Mouse (Mus musculus) ES-CJ7 (cell line): Measurements from ENCODE around the gene Mthfd1l.
"Not testable (repeated sequence)": the region's sequence is repeated elsewhere in the genome, so short reads cannot be mapped to it uniquely, and the experiment has no call there.

Experiments used
- DNase-seq: peaks from one replicate; pipeline ENCODE4 v3.0.0; 2011; ENCODE audit warnings: low read depth, low spot score

Gene Mthfd1l

DNA sequence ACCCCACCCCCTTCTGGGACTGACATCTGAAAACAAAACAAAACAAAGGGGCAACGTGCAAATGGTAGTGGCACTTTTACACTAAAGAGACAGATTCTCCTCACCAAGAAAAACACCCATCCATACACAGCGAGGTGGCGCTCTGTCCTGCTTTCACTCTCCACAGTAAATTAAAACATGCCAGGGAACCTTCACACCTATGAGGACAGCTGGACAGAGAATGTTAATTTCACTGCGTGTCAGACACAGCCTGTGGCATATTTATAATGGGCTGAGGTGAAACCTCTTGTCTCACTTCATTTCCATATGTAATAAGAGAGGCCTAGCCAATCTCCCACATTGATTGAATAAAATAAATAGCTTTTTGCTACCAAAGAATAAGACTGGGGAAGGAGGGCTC is 146.4 kb downstream of the Mthfd1l start:
- no peak for DNase-seq

DNA sequence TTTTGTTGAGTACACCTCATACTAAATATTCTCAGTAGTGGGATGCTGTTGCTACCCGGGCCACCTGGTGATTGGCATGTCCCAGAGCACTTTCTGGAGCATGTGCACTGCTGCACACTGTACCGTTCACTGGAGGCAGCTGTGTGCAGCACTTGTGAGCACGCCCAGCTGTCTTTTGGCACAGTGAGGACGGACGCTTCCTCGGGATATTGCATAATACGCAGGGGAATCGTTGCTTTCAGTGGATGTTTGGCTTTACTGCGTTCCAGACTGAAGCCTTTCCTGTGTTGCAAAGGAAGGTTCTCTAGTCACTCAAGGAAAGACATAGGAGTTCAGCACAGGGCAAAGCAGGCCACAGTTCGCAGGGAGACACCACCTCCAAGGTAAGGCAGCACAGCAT is 147.8 kb downstream of the Mthfd1l start:
- no peak for DNase-seq

DNA sequence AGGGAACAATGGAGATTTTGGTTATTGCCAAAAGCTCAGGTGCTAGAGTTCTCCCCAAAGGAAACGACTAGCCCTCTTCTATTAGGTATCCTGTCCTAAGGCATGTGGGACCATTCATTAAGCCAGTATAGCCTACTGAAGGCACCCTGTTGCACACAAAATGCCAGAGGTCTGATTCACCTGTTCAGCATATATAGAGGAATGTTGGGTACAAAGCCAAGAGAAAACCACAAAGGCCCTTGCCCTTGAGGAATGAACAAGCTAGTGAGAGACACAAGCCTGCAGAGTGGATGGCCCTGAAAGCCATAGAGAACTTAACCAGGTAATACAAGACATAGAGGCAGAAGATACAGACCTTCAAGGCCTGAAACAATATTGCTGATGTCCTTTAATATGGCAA is 148.3 kb downstream of the Mthfd1l start:
- DNase-seq = no peak

DNA sequence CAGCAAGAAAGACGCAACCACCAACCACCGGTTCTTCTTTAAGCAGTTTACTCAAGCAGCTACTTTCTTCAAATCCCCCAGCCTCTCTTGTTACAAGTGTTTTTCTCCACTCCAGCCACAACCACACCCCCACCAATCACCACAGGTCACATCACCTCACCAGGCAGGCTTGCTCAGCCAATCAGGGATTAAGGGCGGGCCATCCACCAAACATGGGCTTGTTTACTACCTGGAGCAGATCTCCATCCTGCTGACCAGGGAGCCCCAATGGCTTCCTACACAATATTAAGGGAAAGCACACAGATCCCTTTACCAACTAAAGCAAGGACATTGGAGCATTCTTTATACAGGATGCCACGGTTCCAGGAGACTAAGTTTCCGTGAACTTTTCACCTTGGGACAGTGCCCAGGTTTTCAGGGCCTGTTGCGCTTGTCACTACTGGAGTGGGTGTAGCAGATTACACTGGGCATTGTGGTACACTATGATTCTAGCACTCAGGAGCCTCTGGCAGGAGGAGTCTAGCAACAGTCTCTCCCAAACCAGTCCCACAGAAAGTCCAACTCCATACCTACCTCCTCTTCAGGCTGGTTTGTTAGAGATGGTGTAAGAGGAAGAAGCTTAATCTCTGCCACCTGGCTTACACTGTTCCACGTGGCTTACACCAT is 150.5 kb downstream of the Mthfd1l start:
- not testable (repeated sequence) for DNase-seq

DNA sequence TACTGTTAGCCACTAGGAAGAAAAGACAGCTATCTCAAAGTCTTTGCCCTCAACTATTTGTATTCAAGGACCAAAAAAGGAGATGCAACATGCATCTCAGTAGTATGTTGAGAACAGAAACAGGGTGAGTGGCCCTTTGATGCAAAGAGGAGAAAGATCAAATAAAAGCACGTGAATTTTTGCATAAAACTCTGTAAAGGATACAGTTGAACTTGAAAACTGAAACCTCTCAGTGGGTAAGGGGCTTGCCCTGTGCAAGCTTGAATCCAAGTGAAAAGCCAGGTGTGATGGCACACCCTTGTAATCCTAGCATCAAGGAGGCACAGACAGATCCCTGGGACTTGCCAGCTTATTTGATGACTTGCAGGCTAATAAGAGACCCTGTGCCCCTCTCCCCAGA is 151.2 kb downstream of the Mthfd1l start:
- no peak for DNase-seq

DNA sequence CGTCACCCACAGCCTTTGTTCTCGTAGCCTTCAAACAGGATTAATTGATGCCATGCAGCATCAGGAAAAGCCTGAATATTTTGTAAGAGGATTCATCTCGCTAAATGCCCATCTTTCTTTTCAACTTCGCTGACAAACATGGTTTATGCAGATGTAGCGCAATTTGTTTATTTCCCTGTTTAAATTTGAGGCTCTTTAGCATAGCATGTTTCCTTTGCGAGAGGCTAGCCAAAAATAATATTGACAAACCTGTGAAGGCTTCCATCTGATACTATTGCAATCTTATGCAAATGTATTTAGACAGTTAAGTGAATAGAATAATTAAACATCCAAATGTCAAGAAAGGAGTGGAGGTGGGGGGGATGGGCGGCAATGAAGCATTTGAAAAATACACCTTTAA is 152.3 kb downstream of the Mthfd1l start:
- no peak for DNase-seq

DNA sequence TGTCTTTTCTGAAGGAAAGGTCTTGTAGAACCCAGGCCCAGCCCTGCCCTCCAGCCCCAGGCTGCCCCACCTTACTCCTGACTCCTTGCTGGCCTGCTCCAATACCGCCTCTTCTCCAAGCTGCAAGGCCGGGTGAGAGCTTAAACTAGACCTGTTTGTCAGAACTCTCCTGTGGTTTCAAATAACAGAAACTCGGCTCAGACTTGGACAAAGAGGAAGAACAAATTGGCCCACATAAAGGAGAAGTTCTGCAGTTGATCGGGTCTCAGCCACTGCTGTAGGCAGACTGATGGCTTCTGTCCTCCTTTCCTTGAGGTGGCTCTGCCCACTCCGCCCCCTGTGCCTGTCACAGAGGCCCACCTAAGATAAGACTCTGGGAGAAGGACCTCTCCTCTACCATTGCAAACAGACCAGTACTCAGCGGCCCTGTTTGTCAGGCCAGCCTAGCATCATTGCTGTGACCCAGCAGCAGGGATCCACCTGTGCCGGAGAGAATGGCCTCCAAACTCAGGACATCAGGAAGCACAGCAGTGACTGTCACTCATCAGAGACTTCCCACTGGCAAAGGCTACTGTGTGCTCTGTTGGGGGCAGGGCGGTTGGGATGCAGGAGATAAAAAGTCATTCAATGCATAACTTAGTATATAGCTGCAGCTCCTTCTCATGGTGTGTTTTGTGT is 153.6 kb downstream of the Mthfd1l start:
- no peak for DNase-seq

DNA sequence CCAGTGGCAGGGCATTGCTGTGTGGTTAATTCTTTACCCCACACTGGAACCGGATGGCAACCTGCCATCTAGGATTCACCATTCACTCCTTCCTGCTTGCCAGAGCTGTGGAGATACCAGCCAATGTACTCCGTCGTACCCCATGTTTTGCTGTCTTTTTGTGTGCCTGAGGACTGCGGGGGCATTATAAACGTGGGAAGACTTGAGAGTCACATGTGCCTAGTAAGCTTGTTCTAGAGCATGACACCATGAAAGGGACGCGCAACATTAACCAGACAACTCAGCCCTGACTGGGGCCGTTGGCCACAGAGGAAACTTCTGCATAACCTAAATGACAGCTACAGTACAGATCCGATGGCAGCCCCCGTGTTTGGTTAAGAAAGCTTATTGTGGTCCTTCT is 155.5 kb downstream of the Mthfd1l start:
- no peak for DNase-seq

DNA sequence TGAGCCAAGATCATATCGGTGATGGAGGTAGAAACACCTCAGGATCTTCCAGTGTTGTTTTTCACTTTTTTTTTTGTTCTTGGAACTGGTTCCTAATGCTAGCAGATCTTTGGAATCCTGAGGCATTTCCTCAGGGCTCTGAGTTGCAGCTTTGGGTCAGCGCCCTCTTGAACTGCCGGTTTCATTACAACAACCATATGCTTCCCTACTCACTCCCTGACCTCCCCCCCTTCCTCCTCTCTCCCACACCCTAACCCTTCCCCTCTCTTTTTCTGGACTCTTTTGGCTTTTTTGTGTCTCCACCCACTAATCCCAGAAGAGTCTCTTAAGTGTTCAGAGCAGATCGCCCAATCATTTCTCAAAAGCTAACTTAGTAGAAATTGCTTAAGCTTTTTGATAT is 156.0 kb downstream of the Mthfd1l start:
- DNase-seq = no peak

DNA sequence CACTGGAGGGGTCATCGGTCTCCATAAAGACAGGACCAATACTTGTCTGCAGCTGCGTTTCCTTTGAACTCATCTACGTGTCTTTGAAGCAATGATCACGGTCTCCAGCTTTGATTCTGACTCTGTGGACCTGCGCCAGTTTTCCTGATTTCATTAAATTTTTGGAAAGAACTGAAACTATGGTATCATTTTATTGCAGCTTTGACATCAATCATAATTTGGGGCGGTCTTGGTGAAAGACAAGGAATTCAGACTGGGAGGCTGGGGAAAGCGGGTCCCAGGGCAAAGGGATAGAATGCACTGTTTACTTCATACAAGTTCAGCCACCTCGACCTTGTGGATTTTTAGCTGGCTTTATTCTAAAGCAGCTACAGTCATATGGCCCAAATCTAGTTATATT is 156.5 kb downstream of the Mthfd1l start:
- no peak for DNase-seq

DNA sequence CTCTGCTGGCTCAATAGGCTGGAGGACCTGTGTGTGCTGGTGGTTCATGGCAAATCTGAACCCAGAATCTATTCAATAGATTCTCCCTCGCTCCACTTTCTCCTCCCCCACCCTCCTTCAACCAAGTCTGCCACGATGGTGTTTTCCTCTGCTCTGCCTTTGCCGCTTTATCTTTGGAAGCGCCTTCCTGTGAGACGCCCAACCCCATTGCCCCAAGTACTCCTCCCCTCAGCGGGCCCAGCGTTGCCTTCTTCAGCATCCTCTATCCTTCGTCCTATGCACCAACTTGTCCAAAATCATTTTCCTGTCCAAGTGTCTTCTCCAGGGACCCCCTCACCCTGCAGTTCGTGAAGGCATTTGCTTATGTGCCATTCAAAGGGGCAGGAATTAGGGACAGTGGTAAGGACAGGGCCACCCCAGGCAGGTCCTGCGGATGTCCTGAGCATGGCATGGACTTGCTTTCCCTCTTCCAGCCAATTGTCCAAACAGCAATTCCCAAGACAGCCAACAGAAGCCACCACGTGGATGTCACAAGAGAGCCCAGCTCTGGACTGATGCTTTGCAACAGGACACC is 157.2 kb downstream of the Mthfd1l start:
- no peak for DNase-seq

DNA sequence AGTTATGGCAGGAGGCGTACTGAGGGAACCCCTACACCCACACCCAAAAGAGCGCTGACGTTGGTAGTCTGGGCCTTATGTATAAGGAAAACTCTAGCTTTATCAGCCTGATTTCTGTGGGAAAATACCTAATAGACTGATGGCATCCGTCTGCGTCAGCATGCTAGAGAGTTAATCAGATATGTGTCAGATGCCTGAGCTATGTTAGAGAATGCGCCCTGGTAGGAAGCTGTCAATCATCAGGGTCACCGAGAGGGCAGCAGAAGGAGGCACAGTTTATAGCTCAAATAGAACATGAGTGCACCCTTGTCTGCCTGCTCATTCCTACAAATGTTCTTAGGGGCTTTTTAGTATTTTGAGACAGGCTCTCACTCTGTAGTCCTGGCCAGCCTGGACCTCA is 159.8 kb downstream of the Mthfd1l start:
- DNase-seq = no peak

DNA sequence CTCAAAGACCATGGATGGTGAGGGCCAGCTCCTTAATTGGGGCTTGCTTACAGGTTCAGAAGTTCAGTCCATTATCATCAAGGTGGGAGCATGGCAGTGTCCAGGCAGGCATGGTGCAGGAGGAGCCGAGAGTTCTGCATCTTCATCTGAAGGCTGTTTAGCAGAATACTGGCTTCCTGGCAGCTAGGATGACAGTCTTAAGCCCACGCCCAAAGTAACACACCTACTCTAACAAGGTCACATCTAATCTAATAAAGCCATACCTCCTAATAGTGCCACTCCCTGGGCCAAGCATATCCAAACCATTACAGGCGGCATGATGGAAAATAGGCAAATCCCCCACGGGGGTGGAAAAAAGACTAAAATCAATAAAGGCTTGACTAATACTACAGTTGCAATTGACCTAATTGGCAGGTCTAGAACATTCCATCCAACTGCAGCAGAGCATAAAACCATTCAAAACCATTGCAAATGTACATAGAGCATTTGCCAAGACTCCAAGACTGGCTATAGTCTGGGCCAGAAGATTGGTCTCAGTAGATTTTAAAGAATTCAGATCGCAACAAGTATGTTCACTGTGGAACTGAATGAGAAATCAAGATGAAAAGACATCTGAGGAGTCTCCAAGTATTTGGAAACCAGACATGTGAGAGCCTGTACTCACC is 162.3 kb downstream of the Mthfd1l start:
- DNase-seq = no peak

DNA sequence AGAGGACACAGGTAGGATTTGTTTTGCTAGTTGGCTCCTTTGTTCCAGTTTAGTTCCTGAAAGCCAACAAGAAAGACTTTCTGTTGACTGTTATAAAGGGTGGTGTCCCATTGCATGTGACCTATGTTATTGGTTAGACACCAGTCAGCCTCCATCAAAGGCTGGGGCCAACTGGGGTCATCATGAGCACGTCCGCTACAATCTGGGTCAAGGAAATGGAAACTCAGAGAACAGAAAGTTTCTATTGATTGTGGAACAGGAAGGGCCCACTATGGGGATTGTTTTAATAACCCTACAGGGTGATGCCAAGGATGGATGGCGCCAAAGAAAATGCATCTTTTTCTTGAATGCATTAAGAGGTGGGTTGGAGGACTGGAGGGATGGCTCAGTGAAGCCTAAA is 166.6 kb downstream of the Mthfd1l start:
- DNase-seq = no peak

DNA sequence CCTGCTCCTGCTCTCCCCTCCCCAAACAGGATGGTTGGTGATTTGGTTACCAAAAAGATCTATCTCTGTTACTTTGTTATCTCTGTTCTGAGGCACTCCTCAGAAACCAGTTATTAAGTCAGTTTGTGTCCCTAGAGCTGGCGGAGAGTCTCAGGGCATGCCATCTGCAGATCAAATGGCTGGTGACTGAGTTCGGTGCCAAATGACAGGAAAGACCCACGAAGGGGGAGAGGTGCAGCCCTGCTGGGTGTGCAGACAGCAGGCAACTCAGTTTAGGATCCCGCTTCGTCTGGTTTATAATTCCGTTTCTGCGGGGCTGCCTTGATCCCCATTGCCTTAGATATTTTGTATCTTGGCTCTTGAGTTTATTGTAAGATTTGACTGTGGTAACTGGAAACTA is 168.8 kb downstream of the Mthfd1l start:
- DNase-seq = no peak

DNA sequence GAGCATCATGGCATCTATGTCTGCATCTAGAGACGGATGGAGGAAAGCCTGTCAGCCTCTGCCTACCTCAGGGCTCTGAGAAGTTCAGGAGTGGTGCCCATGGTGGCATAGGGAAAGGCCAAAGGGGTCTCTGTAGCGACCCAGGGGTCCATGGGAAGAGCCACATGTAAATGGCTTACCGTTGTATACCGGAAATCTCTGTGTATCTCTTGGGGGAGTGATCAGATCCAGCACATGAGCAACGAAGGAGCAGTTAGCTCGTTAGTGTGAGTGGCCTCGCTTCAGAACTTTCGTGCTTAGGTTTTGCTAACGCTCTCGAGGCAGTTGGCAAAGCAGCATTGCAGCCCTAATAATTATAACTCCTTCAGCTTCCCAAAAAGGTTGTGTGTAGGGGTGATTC is 169.9 kb downstream of the Mthfd1l start:
- peak; percentile 75 for DNase-seq

DNA sequence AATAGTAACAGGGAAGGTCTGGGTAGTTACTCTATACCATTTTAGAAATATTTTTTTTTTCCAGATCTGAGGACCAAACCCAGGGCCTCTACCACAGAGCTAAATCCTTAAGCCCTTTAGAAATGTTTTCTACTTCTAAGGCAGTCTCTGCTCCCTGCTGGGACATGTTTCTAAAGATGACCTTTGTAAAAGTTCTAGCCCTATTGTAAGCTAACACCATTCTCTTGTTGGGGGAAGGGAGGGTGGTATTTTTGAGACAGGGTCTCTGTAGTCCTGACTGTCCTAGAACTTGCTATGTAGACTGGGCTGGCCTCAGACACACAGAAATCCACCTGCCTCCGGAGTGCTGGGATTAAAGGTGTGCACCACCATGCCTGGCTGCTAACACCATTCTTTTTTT is 170.5 kb downstream of the Mthfd1l start:
- DNase-seq = peak; percentile 93

DNA sequence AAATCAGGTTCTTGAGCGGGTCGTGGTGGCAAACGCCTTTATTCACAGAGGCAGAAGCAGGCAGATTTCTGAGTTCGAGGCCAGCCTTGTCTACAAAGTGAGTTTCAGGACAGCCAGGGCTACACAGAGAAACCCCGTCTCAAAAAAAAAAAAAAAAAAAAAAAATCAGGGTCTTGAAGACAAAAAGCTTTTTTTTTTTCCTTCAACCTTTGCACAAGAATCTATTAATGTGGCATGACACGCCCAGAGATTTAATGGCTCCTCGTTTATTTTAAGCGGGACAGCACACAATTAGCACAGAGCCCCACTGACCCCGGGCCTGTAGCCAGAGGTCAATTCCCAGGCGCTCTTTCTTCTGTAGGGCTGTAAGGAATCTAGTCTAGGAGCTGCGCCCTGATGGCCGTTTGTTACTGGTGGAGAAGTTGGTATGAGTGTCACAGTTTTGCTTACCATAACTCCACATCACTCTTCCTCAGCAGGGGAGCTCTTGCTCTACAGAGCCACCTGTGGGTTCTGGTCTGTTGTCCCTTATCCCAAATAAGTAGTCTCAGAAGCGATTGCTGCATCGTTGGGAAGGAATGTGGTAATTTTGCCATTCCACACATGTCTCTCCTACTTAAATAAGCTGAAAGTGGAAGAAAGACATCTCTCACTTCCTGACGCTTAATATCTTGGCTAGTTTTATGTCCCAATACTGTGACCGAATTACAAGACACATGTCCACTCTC is 172.3 kb downstream of the Mthfd1l start:
- peak; percentile 67 for DNase-seq

DNA sequence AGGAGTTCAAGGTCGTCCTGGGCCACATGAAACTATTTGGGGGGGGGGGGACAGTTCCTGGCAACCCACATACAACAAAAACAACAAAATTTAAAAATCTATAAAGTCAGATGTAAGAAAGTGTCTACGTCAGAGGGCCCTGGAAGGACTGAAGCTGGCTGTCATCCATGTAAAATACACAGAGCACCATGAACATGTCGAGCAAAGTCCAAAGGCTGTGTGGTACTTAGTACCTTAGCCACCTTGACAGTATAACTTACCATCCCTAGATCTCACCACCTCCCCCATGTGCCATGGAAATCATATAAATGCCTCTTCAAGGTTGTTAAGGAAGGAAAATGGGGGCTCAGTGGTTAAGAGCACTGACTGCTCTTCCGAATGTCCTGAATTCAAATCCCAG is 174.0 kb downstream of the Mthfd1l start:
- DNase-seq = no peak

DNA sequence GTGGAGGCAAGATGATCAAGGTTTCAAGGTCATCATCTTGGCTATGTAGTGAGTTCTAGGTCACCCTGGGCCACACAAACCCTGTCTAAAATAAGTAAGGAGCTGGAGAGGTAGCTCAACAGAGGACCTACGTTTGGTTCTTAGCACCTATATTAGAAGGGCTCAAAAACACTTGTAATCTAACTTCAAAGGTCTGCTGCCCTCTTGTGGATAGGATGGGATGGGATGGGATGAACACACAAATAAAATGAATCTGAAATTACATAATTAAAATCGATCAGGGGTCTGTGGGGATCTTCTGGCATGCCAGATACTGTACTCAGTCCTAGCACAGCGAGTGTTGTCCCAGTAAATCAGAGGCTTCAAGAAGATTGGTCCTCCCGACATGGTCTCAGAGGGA is 178.2 kb downstream of the Mthfd1l start:
- peak; percentile 54 for DNase-seq

DNA sequence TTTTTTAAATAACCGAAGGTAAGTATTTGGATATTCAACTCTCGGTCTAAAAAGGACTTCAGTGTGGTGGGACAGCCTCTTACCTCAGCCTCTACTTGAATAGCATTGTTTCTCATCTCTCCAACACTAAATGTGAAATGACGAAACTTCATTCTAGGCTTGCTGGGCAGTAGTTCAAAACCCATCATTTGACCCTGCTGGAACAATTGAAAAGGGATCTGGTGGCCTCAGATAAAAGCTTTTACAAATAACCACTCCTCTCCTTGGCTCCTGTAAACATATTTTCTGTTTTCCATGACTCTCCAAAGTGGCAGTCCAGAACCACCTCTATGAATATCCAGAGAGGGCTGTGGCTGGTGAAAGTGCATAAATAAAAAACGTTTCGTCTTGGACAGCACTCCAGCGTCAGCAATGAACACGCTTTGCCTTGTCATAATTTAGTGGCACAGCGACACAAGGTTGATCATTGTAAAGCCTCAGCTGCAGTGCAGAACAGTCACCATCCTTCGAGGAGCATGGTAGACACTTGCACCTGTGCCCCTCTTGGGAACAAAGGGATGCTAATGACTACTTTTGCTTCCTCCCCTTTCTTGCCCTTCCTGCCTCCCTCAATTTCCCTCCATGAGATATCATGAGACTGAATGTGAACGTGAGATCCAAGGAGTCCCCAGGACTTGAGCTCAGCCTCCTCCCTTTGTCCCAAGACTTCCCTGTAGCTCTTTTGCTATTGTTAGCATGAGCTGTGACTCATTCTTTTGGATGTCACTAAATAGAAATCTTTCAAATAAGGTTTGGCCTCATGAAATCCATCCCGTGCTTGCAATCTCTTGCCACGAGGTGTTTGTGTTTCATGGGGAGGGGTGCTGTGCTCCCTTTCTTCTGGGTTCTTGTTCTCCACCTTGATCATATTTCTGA is 179.2 kb downstream of the Mthfd1l start:
- no peak for DNase-seq
